Mouse (Mus musculus): Measurements from ENCODE around the gene Gm28048. TPM values are rescaled to one million over a fixed set of nuclear protein-coding genes. Genes with fewer than 3 reads are reported as not detected.

Gene Gm28048
- polyA plus RNA-seq, 1 experiment from 2014 or later = 34.8 TPM

- DNase-seq (ENCODE audit: low spot score) = no peak
- H3K4me1 ChIP-seq (replicated peaks; ENCODE audit: insufficient read depth, low read length) = no peaks in the 10 kb centered on the region
- H3K4me2 ChIP-seq (ENCODE audit: low read length) = no peak overlapping the region
- no peak for TF ChIP-seq CTCF (IDR thresholded peaks at IDR 0.05; ENCODE audit: low read depth)
- 0 out of 2 replicates have a peak, but pooled peaks have one; percentile 25 for ATAC-seq (replicated peaks; ENCODE audit: low FRiP score, low read depth)
- H3K36me3 ChIP-seq (ENCODE audit: insufficient read depth, low read length) = no peaks in the 10 kb centered on the region
- no peak overlapping the region for H3K9ac ChIP-seq (ENCODE audit: low read depth, low read length)
- H3K27ac ChIP-seq = no peak overlapping the region
- H3K27me3 ChIP-seq (ENCODE audit: insufficient read depth, low read length) = no peaks in the 10 kb centered on the region
- no peaks in the 10 kb centered on the region for H3K9me3 ChIP-seq (replicated peaks; ENCODE audit: low read length)
- no peak overlapping the region for H3K4me3 ChIP-seq (replicated peaks; ENCODE audit: low read depth, low read length)
- WGBS = 76% methylated on average over 7 of the region's 7 CpGs
These were observed 172.3 kb downstream of the Gm28048 start for GRCm38 (mm10) chr11:22809465-22810096.

GRCm38 (mm10) chr11:22808040-22808439 is 173.8 kb downstream of the Gm28048 start:
- Histone ChIP-seq H3K9me3 (replicated peaks; ENCODE audit: low read length) (no peaks in the 10 kb centered on the region), H3K27ac (no peak overlapping the region), H3K4me3 (replicated peaks; ENCODE audit: low read depth, low read length) (no peak overlapping the region), H3K36me3 (ENCODE audit: insufficient read depth, low read length) (no peaks in the 10 kb centered on the region), H3K4me1 (replicated peaks; ENCODE audit: insufficient read depth, low read length) (no peaks in the 10 kb centered on the region), H3K9ac (ENCODE audit: low read depth, low read length) (no peak overlapping the region), H3K4me2 (ENCODE audit: low read length) (no peak overlapping the region), H3K27me3 (ENCODE audit: insufficient read depth, low read length) (no peaks in the 10 kb centered on the region)
- ATAC-seq (replicated peaks; ENCODE audit: low FRiP score, low read depth) (no peak), DNase-seq (ENCODE audit: low spot score) (no peak)
- TF ChIP-seq CTCF (IDR thresholded peaks at IDR 0.05; ENCODE audit: low read depth) = no peak

- Histone ChIP-seq H3K36me3 (ENCODE audit: insufficient read depth, low read length) (no peaks in the 10 kb centered on the region), H3K4me3 (replicated peaks; ENCODE audit: low read depth, low read length) (no peak overlapping the region), H3K9me3 (replicated peaks; ENCODE audit: low read length) (no peaks in the 10 kb centered on the region), H3K4me1 (replicated peaks; ENCODE audit: insufficient read depth, low read length) (peaks cover 7% of the 10 kb centered on the region; the same call in 1 of the 2 replicates), H3K27me3 (ENCODE audit: insufficient read depth, low read length) (no peaks in the 10 kb centered on the region), H3K27ac (no peak overlapping the region), H3K4me2 (ENCODE audit: low read length) (no peak overlapping the region), H3K9ac (ENCODE audit: low read depth, low read length) (no peak overlapping the region)
- ATAC-seq (replicated peaks; ENCODE audit: low FRiP score, low read depth) = no peak
- 79% methylated on average over 1 of the region's 1 CpGs for WGBS
- DNase-seq (ENCODE audit: low spot score) = no peak
- TF ChIP-seq CTCF (IDR thresholded peaks at IDR 0.05; ENCODE audit: low read depth) = no peak
These were observed 176.7 kb downstream of the Gm28048 start for GRCm38 (mm10) chr11:22805171-22805570.

GRCm38 (mm10) chr11:22799987-22800424 is 181.9 kb downstream of the Gm28048 start:
- ATAC-seq (replicated peaks; ENCODE audit: low FRiP score, low read depth) (peak; percentile 80), DNase-seq (ENCODE audit: low spot score) (peak; percentile 76)
- Histone ChIP-seq H3K27me3 (ENCODE audit: insufficient read depth, low read length) (no peaks in the 10 kb centered on the region), H3K9me3 (replicated peaks; ENCODE audit: low read length) (no peaks in the 10 kb centered on the region), H3K36me3 (ENCODE audit: insufficient read depth, low read length) (no peaks in the 10 kb centered on the region), H3K27ac (peak overlapping the region; percentile 55), H3K9ac (ENCODE audit: low read depth, low read length) (0 out of 2 replicates have a peak overlapping the region, but pooled peaks have one; percentile 19), H3K4me2 (ENCODE audit: low read length) (peak overlapping the region; percentile 29; the same call in 1 of the 2 replicates), H3K4me3 (replicated peaks; ENCODE audit: low read depth, low read length) (no peak overlapping the region), H3K4me1 (replicated peaks; ENCODE audit: insufficient read depth, low read length) (peaks cover 16% of the 10 kb centered on the region; the same call in 1 of the 2 replicates)
- 17% methylated on average over 9 of the region's 9 CpGs for WGBS
- no peak for TF ChIP-seq CTCF (IDR thresholded peaks at IDR 0.05; ENCODE audit: low read depth)

- H3K36me3 ChIP-seq (ENCODE audit: insufficient read depth, low read length) = no peaks in the 10 kb centered on the region
- no peak for ATAC-seq (replicated peaks; ENCODE audit: low FRiP score, low read depth)
- no peak for DNase-seq (ENCODE audit: low spot score)
- H3K4me1 ChIP-seq (replicated peaks; ENCODE audit: insufficient read depth, low read length) = peaks cover 16% of the 10 kb centered on the region; the same call in 1 of the 2 replicates
- H3K27ac ChIP-seq = no peak overlapping the region
- H3K27me3 ChIP-seq (ENCODE audit: insufficient read depth, low read length) = no peaks in the 10 kb centered on the region
- no peak overlapping the region for H3K9ac ChIP-seq (ENCODE audit: low read depth, low read length)
- H3K4me2 ChIP-seq (ENCODE audit: low read length) = no peak overlapping the region
- TF ChIP-seq CTCF (IDR thresholded peaks at IDR 0.05; ENCODE audit: low read depth) = no peak
- no peak overlapping the region for H3K4me3 ChIP-seq (replicated peaks; ENCODE audit: low read depth, low read length)
- WGBS = 75% methylated on average over 5 of the region's 5 CpGs
- H3K9me3 ChIP-seq (replicated peaks; ENCODE audit: low read length) = no peaks in the 10 kb centered on the region
These were observed 183.0 kb downstream of the Gm28048 start for GRCm38 (mm10) chr11:22798916-22799315.

GRCm38 (mm10) chr11:22794734-22795133 is 187.2 kb downstream of the Gm28048 start:
- DNase-seq (ENCODE audit: low spot score) (no peak), ATAC-seq (replicated peaks; ENCODE audit: low FRiP score, low read depth) (no peak)
- peaks cover 6% of the 10 kb centered on the region; the same call in 1 of the 2 replicates for H3K4me1 ChIP-seq (replicated peaks; ENCODE audit: insufficient read depth, low read length)
- H3K27ac ChIP-seq = no peak overlapping the region
- H3K4me2 ChIP-seq (ENCODE audit: low read length) = no peak overlapping the region
- H3K4me3 ChIP-seq (replicated peaks; ENCODE audit: low read depth, low read length) = no peak overlapping the region
- H3K36me3 ChIP-seq (ENCODE audit: insufficient read depth, low read length) = no peaks in the 10 kb centered on the region
- no peaks in the 10 kb centered on the region for H3K9me3 ChIP-seq (replicated peaks; ENCODE audit: low read length)
- TF ChIP-seq CTCF (IDR thresholded peaks at IDR 0.05; ENCODE audit: low read depth) = no peak
- 91% methylated on average over 1 of the region's 1 CpGs for whole genome bisulfite sequencing
- H3K27me3 ChIP-seq (ENCODE audit: insufficient read depth, low read length) = no peaks in the 10 kb centered on the region
- no peak overlapping the region for H3K9ac ChIP-seq (ENCODE audit: low read depth, low read length)

GRCm38 (mm10) chr11:22793881-22794203 is 188.0 kb downstream of the Gm28048 start:
- TF ChIP-seq CTCF (IDR thresholded peaks at IDR 0.05; ENCODE audit: low read depth) = no peak
- no peak for ATAC-seq (replicated peaks; ENCODE audit: low FRiP score, low read depth)
- no peak overlapping the region for H3K4me3 ChIP-seq (replicated peaks; ENCODE audit: low read depth, low read length)
- no peak overlapping the region for H3K27ac ChIP-seq
- no peaks in the 10 kb centered on the region for H3K4me1 ChIP-seq (replicated peaks; ENCODE audit: insufficient read depth, low read length)
- no peaks in the 10 kb centered on the region for H3K9me3 ChIP-seq (replicated peaks; ENCODE audit: low read length)
- no peak for DNase-seq (ENCODE audit: low spot score)
- H3K4me2 ChIP-seq (ENCODE audit: low read length) = no peak overlapping the region
- H3K9ac ChIP-seq (ENCODE audit: low read depth, low read length) = no peak overlapping the region
- H3K36me3 ChIP-seq (ENCODE audit: insufficient read depth, low read length) = no peaks in the 10 kb centered on the region
- H3K27me3 ChIP-seq (ENCODE audit: insufficient read depth, low read length) = no peaks in the 10 kb centered on the region
- WGBS = 89% methylated on average over 1 of the region's 1 CpGs
